Mouse (Mus musculus) midbrain, embryonic 15.5 days (tissue): Measurements from ENCODE around the gene Akap2. TPM values are rescaled to one million over a fixed set of nuclear protein-coding genes. Genes with fewer than 3 reads are reported as not detected.

Experiments used
- ATAC-seq: fragments of 200-750 bp; cut with Nextera tagmentation; replicated peaks from 2 replicates; pipeline ENCODE4 v1.8.0; 2017; ENCODE audit warnings: moderate TSS enrichment
- H3K27ac ChIP-seq: fragments of 300-500 bp; sonication (generic); 2 replicates; pipeline ENCODE4 v1.5.1; 2015; ENCODE audit warnings: mild to moderate bottlenecking, inconsistent platforms
- H3K27me3 ChIP-seq: fragments of 300-500 bp; sonication (generic); replicated peaks from 2 replicates; pipeline ENCODE4 v1.6.1; 2015; ENCODE audit warnings: inconsistent platforms
- H3K36me3 ChIP-seq: fragments of 300-500 bp; sonication (generic); replicated peaks from 2 replicates; pipeline ENCODE4 v1.6.1; 2015; ENCODE audit warnings: inconsistent platforms
- H3K4me1 ChIP-seq: fragments of 300-500 bp; sonication (generic); 2 replicates; pipeline ENCODE4 v1.6.1; 2015; ENCODE audit warnings: inconsistent platforms
- H3K4me2 ChIP-seq: fragments of 300-500 bp; sonication (generic); 2 replicates; pipeline ENCODE4 v1.6.1; 2015; ENCODE audit warnings: inconsistent platforms, mild to moderate bottlenecking, moderate library complexity
- H3K4me3 ChIP-seq: fragments of 300-500 bp; sonication (generic); 2 replicates; pipeline ENCODE4 v1.5.1; 2015; ENCODE audit warnings: mild to moderate bottlenecking, inconsistent platforms
- H3K9ac ChIP-seq: fragments of 300-500 bp; sonication (generic); 2 replicates; pipeline ENCODE4 v1.6.1; 2015; ENCODE audit warnings: mild to moderate bottlenecking, inconsistent platforms
- H3K9me3 ChIP-seq: fragments of 300-500 bp; sonication (generic); 2 replicates; pipeline ENCODE4 v1.6.1; 2016; ENCODE audit warnings: inconsistent platforms
- WGBS: fragments of 180-500 bp; shearing (Covaris S2); methylation state at CpG from one replicate; pipeline ENCODE4 v1.1.7; 2015; ENCODE audit warnings: mixed read lengths; 5-methylcytosine and 5-hydroxymethylcytosine counted together
- polyA plus RNA-seq: library from polyadenylated mRNA; unstranded; fragments of >200 nt; fragmentation: Nextera tagmentation; extraction: Ambion mirVana; gene quantifications from 2 replicates; pipeline ENCODE4 v1.2.1, GENCODE M21; 2015

The Akap2 gene
- polyA plus RNA-seq, 1 experiment from 2014 or later, result 10.2 TPM

DNA sequence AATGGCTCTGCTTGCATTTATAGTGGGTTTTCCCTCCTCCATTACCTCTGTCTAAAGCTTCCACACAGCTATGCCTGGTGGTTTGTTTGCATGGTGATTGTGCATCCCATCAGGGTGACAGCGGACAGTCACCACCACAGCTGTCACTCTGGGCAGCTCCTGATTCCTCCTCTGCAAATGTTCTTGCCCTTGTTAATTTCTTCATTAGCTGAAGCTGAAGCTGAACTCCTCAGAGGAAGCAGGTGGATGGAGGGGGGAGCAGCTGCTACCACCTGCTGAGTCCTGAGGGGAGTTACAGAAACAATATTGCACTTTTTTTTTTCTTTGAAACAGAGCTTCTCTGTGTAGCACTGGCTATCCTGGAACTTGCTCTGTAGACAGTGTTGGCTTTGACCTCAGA is 94.6 kb downstream of the Akap2 start:
- no peak overlapping the region for H3K4me3 ChIP-seq
- no peaks in the 10 kb centered on the region for H3K27me3 ChIP-seq
- no peak overlapping the region for H3K9ac ChIP-seq
- H3K27ac ChIP-seq, result no peak overlapping the region
- H3K9me3 ChIP-seq, result no peaks in the 10 kb centered on the region
- no peak for ATAC-seq
- H3K4me1 ChIP-seq, result no peaks in the 10 kb centered on the region
- 75% methylated on average over 1 of the region's 1 CpGs for WGBS
- no peak overlapping the region for H3K4me2 ChIP-seq
- no peaks in the 10 kb centered on the region for H3K36me3 ChIP-seq

GRCm38 (mm10) chr4:57812916-57813575 is 95.6 kb downstream of the Akap2 start:
- H3K4me2 ChIP-seq, result no peak overlapping the region
- no peaks in the 10 kb centered on the region for H3K9me3 ChIP-seq
- H3K36me3 ChIP-seq, result no peaks in the 10 kb centered on the region
- no peaks in the 10 kb centered on the region for H3K4me1 ChIP-seq
- no peak overlapping the region for H3K27ac ChIP-seq
- H3K27me3 ChIP-seq, result no peaks in the 10 kb centered on the region
- no peak for ATAC-seq
- 58% methylated on average over 7 of the region's 7 CpGs for WGBS
- H3K9ac ChIP-seq, result no peak overlapping the region
- no peak overlapping the region for H3K4me3 ChIP-seq

DNA sequence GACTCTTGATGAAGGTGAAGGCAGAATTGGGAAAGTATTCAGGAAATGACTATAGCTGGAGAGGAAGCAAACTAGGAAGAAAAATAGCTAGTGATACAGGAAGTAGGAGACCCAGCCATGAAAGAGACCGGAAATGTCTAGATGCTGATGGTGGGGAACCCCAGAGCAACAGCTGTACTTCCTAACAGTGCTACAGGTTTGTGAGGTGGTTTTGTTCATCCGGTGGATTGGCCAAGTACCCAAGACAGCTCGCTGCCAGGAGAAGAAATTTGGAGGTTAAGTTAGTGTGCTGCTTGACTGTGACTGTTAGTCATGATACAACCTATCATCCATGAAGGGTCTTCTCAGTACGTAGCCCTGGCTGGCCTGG is 96.1 kb downstream of the Akap2 start:
- H3K9me3 ChIP-seq, result no peaks in the 10 kb centered on the region
- WGBS, result 92% methylated on average over 4 of the region's 4 CpGs
- H3K27ac ChIP-seq, result no peak overlapping the region
- H3K4me1 ChIP-seq, result no peaks in the 10 kb centered on the region
- no peaks in the 10 kb centered on the region for H3K27me3 ChIP-seq
- no peaks in the 10 kb centered on the region for H3K36me3 ChIP-seq
- no peak overlapping the region for H3K4me3 ChIP-seq
- no peak overlapping the region for H3K9ac ChIP-seq
- ATAC-seq, result no peak
- H3K4me2 ChIP-seq, result no peak overlapping the region

- ATAC-seq, result no peak
- Histone ChIP-seq H3K9ac (no peak overlapping the region), H3K9me3 (no peaks in the 10 kb centered on the region), H3K4me1 (no peaks in the 10 kb centered on the region), H3K36me3 (no peaks in the 10 kb centered on the region), H3K27ac (no peak overlapping the region), H3K27me3 (no peaks in the 10 kb centered on the region), H3K4me3 (no peak overlapping the region), H3K4me2 (no peak overlapping the region)
- WGBS, result 87% methylated on average over 2 of the region's 2 CpGs
Measured at GRCm38 (mm10) chr4:57815355-57815754, 97.9 kb downstream of the Akap2 start.

- no peak overlapping the region for H3K4me3 ChIP-seq
- no peak overlapping the region for H3K27ac ChIP-seq
- H3K4me1 ChIP-seq, result no peaks in the 10 kb centered on the region
- no peak overlapping the region for H3K4me2 ChIP-seq
- 91% methylated on average over 8 of the region's 8 CpGs for WGBS
- no peaks in the 10 kb centered on the region for H3K27me3 ChIP-seq
- H3K9ac ChIP-seq, result no peak overlapping the region
- ATAC-seq, result no peak
- H3K36me3 ChIP-seq, result no peaks in the 10 kb centered on the region
- H3K9me3 ChIP-seq, result no peaks in the 10 kb centered on the region
Measured at GRCm38 (mm10) chr4:57816146-57816545, 98.7 kb downstream of the Akap2 start.

DNA sequence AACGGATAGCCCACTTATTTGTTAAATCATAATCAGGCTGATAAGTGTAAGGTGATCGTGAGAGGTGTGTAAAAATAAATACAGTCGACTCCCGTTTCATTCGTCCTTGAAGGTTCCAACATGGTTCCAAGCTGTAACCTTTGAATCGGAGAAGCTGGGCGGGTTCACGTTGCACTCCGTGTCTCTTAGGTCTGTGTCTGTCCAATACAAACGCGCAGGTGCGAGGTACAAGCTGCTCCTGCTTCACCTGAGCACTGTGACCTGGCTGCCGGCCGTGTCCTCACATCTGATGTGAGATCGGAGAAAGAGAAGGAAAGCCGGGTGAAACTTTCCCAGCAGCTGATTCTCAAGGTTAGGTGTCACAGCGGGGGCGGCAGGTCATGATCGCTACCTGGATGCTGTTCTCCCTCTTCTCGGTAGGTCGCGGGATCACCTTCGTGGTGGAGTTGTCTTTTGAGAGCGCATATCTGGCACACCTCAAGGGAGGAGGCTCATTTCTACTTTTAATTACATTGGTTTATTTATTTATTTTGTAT is 103.5 kb downstream of the Akap2 start:
- 89% methylated on average over 24 of the region's 24 CpGs for WGBS
- Histone ChIP-seq H3K4me3 (no peak overlapping the region), H3K27ac (no peak overlapping the region), H3K9me3 (no peaks in the 10 kb centered on the region), H3K36me3 (no peaks in the 10 kb centered on the region), H3K27me3 (no peaks in the 10 kb centered on the region), H3K9ac (no peak overlapping the region), H3K4me2 (no peak overlapping the region), H3K4me1 (peaks cover 17% of the 10 kb centered on the region)
- ATAC-seq, result no peak

- 6% methylated on average over 11 of the region's 11 CpGs for WGBS
- Histone ChIP-seq H3K27me3 (no peaks in the 10 kb centered on the region), H3K36me3 (no peaks in the 10 kb centered on the region), H3K9me3 (no peaks in the 10 kb centered on the region), H3K9ac (no peak overlapping the region), H3K4me1 (peaks cover 17% of the 10 kb centered on the region), H3K4me3 (peak overlapping the region; percentile 13; the same call in 1 of the 2 replicates), H3K27ac (peak overlapping the region; percentile 55; the same call in 1 of the 2 replicates), H3K4me2 (peak overlapping the region; percentile 39)
- ATAC-seq, result peak; percentile 83
Measured at GRCm38 (mm10) chr4:57821556-57822356, 104.3 kb downstream of the Akap2 start.

- H3K27me3 ChIP-seq, result no peaks in the 10 kb centered on the region
- ATAC-seq, result no peak
- no peak overlapping the region for H3K4me2 ChIP-seq
- H3K27ac ChIP-seq, result no peak overlapping the region
- H3K9me3 ChIP-seq, result no peaks in the 10 kb centered on the region
- H3K9ac ChIP-seq, result no peak overlapping the region
- no peak overlapping the region for H3K4me3 ChIP-seq
- WGBS, result 87% methylated on average over 5 of the region's 5 CpGs
- H3K36me3 ChIP-seq, result no peaks in the 10 kb centered on the region
- H3K4me1 ChIP-seq, result peaks cover 17% of the 10 kb centered on the region
Measured at GRCm38 (mm10) chr4:57822641-57823040, 105.2 kb downstream of the Akap2 start.

DNA sequence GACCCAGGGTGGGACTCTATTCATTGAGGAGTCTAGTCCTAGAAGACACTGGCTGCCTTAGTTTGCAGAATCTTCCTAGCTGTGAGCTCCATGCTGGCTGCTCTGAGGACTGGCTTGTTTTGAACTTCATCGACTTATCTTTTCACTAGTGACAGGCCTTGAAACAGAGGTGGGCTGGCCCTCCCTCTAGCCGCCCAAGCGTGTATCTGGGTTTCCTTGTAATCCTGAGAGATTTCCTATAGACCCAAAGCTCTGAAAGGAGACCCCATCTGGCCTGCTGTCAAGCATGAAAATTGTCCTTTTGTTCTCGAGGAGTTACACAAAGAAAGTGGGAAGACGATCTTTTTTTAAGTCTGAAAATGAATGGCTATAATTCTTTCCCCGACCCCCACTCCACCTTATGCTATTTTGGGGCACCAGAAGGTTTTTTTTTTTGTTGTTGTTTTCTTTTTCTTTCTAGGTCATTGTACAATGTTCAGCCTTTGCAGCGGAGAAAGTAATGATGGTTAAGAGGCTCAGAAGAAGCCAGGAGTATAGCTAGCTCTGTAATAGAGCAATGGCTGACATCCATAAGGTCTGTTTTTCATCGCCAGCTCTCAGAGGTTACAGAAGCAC is 107.3 kb downstream of the Akap2 start:
- ATAC-seq, result 0 out of 2 replicates have a peak, but pooled peaks have one; percentile 24
- H3K27ac ChIP-seq, result no peak overlapping the region
- WGBS, result 8% methylated on average over 8 of the region's 8 CpGs

DNA sequence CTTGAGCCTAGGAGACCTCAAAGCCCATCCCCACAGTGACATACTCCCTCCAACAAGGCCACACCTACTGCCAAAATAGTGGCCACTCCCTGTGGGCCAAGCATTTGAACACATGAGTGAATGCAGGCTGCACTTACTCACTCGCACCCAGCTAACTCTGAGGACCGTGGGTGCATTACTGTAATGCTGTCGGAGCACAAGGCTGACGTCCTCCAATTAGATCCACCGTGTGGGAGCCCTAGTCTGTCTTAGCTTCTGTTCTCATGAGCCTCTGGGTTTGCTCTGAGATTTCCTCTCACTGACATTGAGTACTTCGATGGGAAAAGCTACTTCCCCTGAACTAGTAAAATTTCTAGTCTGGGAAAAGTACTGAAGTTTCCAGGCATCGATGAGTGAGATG is 108.8 kb downstream of the Akap2 start:
- ATAC-seq, result no peak
- no peak overlapping the region for H3K4me2 ChIP-seq
- H3K9me3 ChIP-seq, result no peaks in the 10 kb centered on the region
- H3K27ac ChIP-seq, result no peak overlapping the region
- H3K4me1 ChIP-seq, result peaks cover 17% of the 10 kb centered on the region
- no peaks in the 10 kb centered on the region for H3K36me3 ChIP-seq
- WGBS, result 89% methylated on average over 7 of the region's 7 CpGs
- no peak overlapping the region for H3K4me3 ChIP-seq
- no peak overlapping the region for H3K9ac ChIP-seq
- no peaks in the 10 kb centered on the region for H3K27me3 ChIP-seq

More for the DNA sequence above, 107.3 kb downstream of the Akap2 start:
- H3K27me3 ChIP-seq, result no peaks in the 10 kb centered on the region
- no peak overlapping the region for H3K4me2 ChIP-seq
- H3K4me3 ChIP-seq, result no peak overlapping the region
- peaks cover 17% of the 10 kb centered on the region for H3K4me1 ChIP-seq
- no peaks in the 10 kb centered on the region for H3K36me3 ChIP-seq
- no peak overlapping the region for H3K9ac ChIP-seq
- no peaks in the 10 kb centered on the region for H3K9me3 ChIP-seq

DNA sequence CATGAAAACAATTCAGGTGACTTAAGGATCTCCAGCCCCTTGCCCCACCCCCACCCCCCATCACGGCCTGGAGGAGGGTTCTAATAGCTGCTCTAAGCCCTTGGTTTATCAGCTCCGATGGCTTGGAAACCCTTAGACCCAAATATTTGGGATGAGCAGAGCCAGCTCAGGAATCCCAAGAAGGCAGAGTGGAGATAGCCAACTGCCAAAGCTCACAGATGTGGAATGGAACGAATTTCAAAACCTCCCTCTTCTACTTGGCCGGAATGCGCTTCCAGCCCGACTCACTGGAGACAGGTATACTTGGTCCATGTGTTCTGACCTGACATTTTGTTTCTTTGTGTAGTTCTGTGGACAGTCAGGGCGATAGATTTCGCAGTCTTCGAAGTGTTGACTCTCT is 111.7 kb downstream of the Akap2 start:
- no peak for ATAC-seq

DNA sequence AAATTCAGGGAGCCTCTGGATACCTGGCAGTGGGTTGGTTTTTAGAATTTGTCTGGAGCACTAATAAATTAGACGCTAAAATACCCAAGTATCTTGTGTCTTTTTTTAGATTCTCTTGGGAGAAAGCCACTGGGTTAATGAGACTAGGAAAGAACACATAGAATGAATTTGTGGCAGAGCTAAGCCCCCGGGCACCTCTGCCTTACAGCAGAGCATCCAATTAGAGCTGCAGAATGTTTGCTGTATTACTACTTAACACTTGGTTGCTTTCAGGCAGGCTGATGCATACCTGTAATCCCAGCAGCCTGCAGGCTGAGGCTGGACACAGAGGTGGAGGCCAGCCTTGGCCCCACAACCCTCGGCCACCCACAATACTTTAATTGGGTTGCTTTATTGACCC is 112.3 kb downstream of the Akap2 start:
- Histone ChIP-seq H3K9ac (no peak overlapping the region), H3K4me3 (no peak overlapping the region), H3K36me3 (no peaks in the 10 kb centered on the region), H3K27ac (no peak overlapping the region), H3K4me2 (no peak overlapping the region), H3K4me1 (no peaks in the 10 kb centered on the region; the same call in 1 of the 2 replicates), H3K9me3 (no peaks in the 10 kb centered on the region), H3K27me3 (0 out of 2 replicates have a peak, but pooled peaks cover 2% of the 10 kb centered on the region)
- ATAC-seq, result peak; percentile 76
- WGBS, result 61% methylated on average over 3 of the region's 3 CpGs

More for the DNA sequence above, 111.7 kb downstream of the Akap2 start:
- Histone ChIP-seq H3K27me3 (0 out of 2 replicates have a peak, but pooled peaks cover 2% of the 10 kb centered on the region), H3K4me1 (peaks cover 6% of the 10 kb centered on the region; the same call in 1 of the 2 replicates), H3K9me3 (no peaks in the 10 kb centered on the region), H3K4me3 (no peak overlapping the region), H3K4me2 (no peak overlapping the region), H3K9ac (no peak overlapping the region), H3K27ac (no peak overlapping the region), H3K36me3 (no peaks in the 10 kb centered on the region)
- 77% methylated on average over 9 of the region's 9 CpGs for WGBS
